Mouse (Mus musculus): ENCODE results near the gene Nudt9. TPM values are rescaled to one million over a fixed set of nuclear protein-coding genes. Genes with fewer than 3 reads are reported as not detected.

Gene Nudt9
- total and polyA plus RNA-seq, 3 experiments = 58.5 to 83.8 (median 65.3) TPM

GRCm38 (mm10) chr5:104059628-104060027 is 13.5 kb downstream of the Nudt9 start:
- 0 out of 2 replicates have a peak, but pooled peaks cover 2% of the 10 kb centered on the region for H3K79me2 ChIP-seq (replicated peaks; ENCODE audit: control insufficient read depth, extremely low read depth, insufficient read depth, poor library complexity, severe bottlenecking)
- dilution Hi-C loops (cut with MboI; ENCODE audit: extremely low pct_ligation_motif_present, extremely low pct_unique_long_range_greater_than_20kb, low sequenced_read_pairs) = no loop called here
- no peak for DNase-seq (ENCODE audit: extremely low read depth)
- H3K36me3 ChIP-seq (replicated peaks in 1 of 2; ENCODE audit: control insufficient read depth in 1 of 2, insufficient read depth in 1 of 2, low read length in 1 of 2) = peaks cover 24 to 83% of the 10 kb centered on the region in 2 experiments
- H3K4me1 ChIP-seq (ENCODE audit: control insufficient read depth in 1 of 2, insufficient read depth in 2 of 2) = peaks cover 18 to 28% of the 10 kb centered on the region in 2 experiments
- no peak overlapping the region for H3K4me2 ChIP-seq (ENCODE audit: insufficient read depth, low read depth, poor library complexity, severe bottlenecking)
- in situ Hi-C loops (cut with MboI; ENCODE audit: low pct_ligation_motif_present, low pct_unique_long_range_greater_than_20kb, low sequenced_read_pairs) = no loop called here
- TF ChIP-seq MYC (IDR thresholded peaks at IDR 0.05; ENCODE audit: low read depth, low read length) (no peak), BHLHE40 (IDR thresholded peaks at IDR 0.05; ENCODE audit: low read depth, low read length) (no peak), CHD2 (IDR thresholded peaks at IDR 0.05; ENCODE audit: low read length) (no peak), UBTF (IDR thresholded peaks at IDR 0.05; ENCODE audit: low read depth, low read length) (no peak), JUN (IDR thresholded peaks at IDR 0.05; ENCODE audit: insufficient read depth, low read depth, low read length) (no peak), SIN3A (IDR thresholded peaks at IDR 0.05; ENCODE audit: low read length) (no peak), MXI1 (IDR thresholded peaks at IDR 0.05; ENCODE audit: low read depth, low read length) (no peak)
- no peak overlapping the region for H3K4me3 ChIP-seq (replicated peaks in 1 of 3; ENCODE audit: low read depth in 2 of 3, low read length in 2 of 3, poor library complexity in 1 of 3)
- no peak overlapping the region for H3K9ac ChIP-seq (ENCODE audit: insufficient read depth, low read depth)
- H3K27me3 ChIP-seq (replicated peaks) = no peaks in the 10 kb centered on the region
- H3K27ac ChIP-seq (ENCODE audit: insufficient read depth, low read depth) = no peak overlapping the region
- H3K9me3 ChIP-seq (replicated peaks; ENCODE audit: low read length) = no peaks in the 10 kb centered on the region

DNA sequence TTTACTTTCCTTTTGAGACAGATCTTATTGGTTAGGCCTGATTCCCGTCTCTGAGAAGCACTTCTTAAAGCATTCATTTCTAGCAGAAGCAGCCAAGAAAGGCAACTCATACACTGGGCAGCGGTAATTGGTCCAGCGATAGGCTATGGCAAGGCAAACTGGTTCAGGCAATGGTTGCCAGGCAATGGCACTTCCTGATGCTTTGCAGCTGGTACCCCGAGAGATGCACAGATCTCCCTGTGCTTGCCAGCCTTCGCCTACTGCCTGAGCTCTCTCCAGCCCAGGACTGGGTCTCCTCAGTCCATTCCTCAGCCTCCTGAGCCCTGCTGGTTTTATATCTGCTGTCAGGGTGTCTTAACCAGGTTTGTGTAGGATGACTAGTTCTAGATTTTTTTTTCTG is 14.3 kb downstream of the Nudt9 start:
- dilution Hi-C loops (cut with MboI; ENCODE audit: extremely low pct_ligation_motif_present, extremely low pct_unique_long_range_greater_than_20kb, low sequenced_read_pairs) (no loop called here), in situ Hi-C loops (cut with MboI; ENCODE audit: low pct_ligation_motif_present, low pct_unique_long_range_greater_than_20kb, low sequenced_read_pairs) (no loop called here)
- Histone ChIP-seq H3K4me1 (ENCODE audit: control insufficient read depth in 1 of 2, insufficient read depth in 2 of 2) (peaks cover 18 to 28% of the 10 kb centered on the region in 2 experiments), H3K4me3 (replicated peaks in 1 of 3; ENCODE audit: low read depth in 2 of 3, low read length in 2 of 3, poor library complexity in 1 of 3) (no peak overlapping the region), H3K79me2 (replicated peaks; ENCODE audit: control insufficient read depth, extremely low read depth, insufficient read depth, poor library complexity, severe bottlenecking) (0 out of 2 replicates have a peak, but pooled peaks cover 2% of the 10 kb centered on the region), H3K36me3 (replicated peaks in 1 of 2; ENCODE audit: control insufficient read depth in 1 of 2, insufficient read depth in 1 of 2, low read length in 1 of 2) (peaks cover 26 to 82% of the 10 kb centered on the region in 2 experiments), H3K4me2 (ENCODE audit: insufficient read depth, low read depth, poor library complexity, severe bottlenecking) (no peak overlapping the region), H3K9me3 (replicated peaks; ENCODE audit: low read length) (no peaks in the 10 kb centered on the region), H3K27me3 (replicated peaks) (no peaks in the 10 kb centered on the region), H3K9ac (ENCODE audit: insufficient read depth, low read depth) (no peak overlapping the region), H3K27ac (ENCODE audit: insufficient read depth, low read depth) (no peak overlapping the region)
- no peak for DNase-seq (ENCODE audit: extremely low read depth)
- TF ChIP-seq KAT2A (IDR thresholded peaks at IDR 0.05; ENCODE audit: insufficient replicate concordance, low read length) (no peak), IRF4 (IDR thresholded peaks at IDR 0.05; ENCODE audit: low read depth, low read length) (no peak), MEF2A (IDR thresholded peaks at IDR 0.05; ENCODE audit: borderline replicate concordance, low read depth, low read length) (no peak), ELF1 (IDR thresholded peaks at IDR 0.05; ENCODE audit: low read depth, low read length) (no peak), POLR2AphosphoS2 (IDR thresholded peaks at IDR 0.05; ENCODE audit: low read depth, low read length) (no peak), JUN (IDR thresholded peaks at IDR 0.05; ENCODE audit: insufficient read depth, low read depth, low read length) (no peak), ZC3H11A (IDR thresholded peaks at IDR 0.05; ENCODE audit: low read depth, low read length) (no peak), SIN3A (IDR thresholded peaks at IDR 0.05; ENCODE audit: low read length) (no peak), NELFE (IDR thresholded peaks at IDR 0.05; ENCODE audit: low read depth, low read length) (no peak)
